Mouse (Mus musculus) midbrain, postnatal 0 days (tissue): ENCODE results near the gene Padi6. TPM values are rescaled to one million over a fixed set of nuclear protein-coding genes. Genes with fewer than 3 reads are reported as not detected.

Experiments used
- ATAC-seq: fragments of 200-750 bp; cut with Nextera tagmentation; 2 replicates; pipeline ENCODE4 v1.8.0; 2017; ENCODE audit warnings: moderate number of reproducible peaks, mild to moderate bottlenecking, moderate TSS enrichment, moderate library complexity; ENCODE audit not compliant: low FRiP score
- DNase-seq: peaks from one replicate; pipeline ENCODE4 v3.0.0-alpha.2; 2015; ENCODE audit warnings: low spot score
- H3K27ac ChIP-seq: fragments of 300-500 bp; sonication (generic); 2 replicates; pipeline ENCODE4 v1.5.1; 2014; ENCODE audit warnings: low read depth, mild to moderate bottlenecking, low read length, mixed read lengths
- H3K27me3 ChIP-seq: fragments of 300-500 bp; sonication (generic); 2 replicates; pipeline ENCODE4 v1.6.1; 2014; ENCODE audit warnings: low read length, control low read depth, mixed read lengths; ENCODE audit not compliant: insufficient read depth
- H3K36me3 ChIP-seq: fragments of 300-500 bp; sonication (generic); 2 replicates; pipeline ENCODE4 v1.6.1; 2014; ENCODE audit warnings: low read length, control low read depth, mixed read lengths; ENCODE audit not compliant: insufficient read depth
- H3K4me1 ChIP-seq: fragments of 300-500 bp; sonication (generic); 2 replicates; pipeline ENCODE4 v1.6.1; 2014; ENCODE audit warnings: mild to moderate bottlenecking, control low read depth, antibody characterized with exemption, low read length, mixed read lengths; ENCODE audit not compliant: insufficient read depth
- H3K4me2 ChIP-seq: fragments of 300-500 bp; sonication (generic); 2 replicates; pipeline ENCODE4 v1.6.1; 2014; ENCODE audit warnings: low read depth, mild to moderate bottlenecking, low read length, mixed read lengths; ENCODE audit not compliant: poor library complexity, severe bottlenecking
- H3K4me3 ChIP-seq: fragments of 300-500 bp; sonication (generic); 2 replicates; pipeline ENCODE4 v1.5.1; 2014; ENCODE audit warnings: low read depth, mild to moderate bottlenecking, low read length, moderate library complexity
- H3K9ac ChIP-seq: fragments of 300-500 bp; sonication (generic); replicated peaks from 2 replicates; pipeline ENCODE4 v1.6.1; 2014; ENCODE audit warnings: mild to moderate bottlenecking, low read length, moderate library complexity, mixed read lengths; ENCODE audit not compliant: poor library complexity, severe bottlenecking
- H3K9me3 ChIP-seq: fragments of 300-500 bp; sonication (generic); 2 replicates; pipeline ENCODE4 v1.6.1; 2016; ENCODE audit warnings: low read length, control low read depth
- CTCF ChIP-seq: IDR thresholded peaks from 2 replicates; pipeline ENCODE4 v1.5.1; 2016; ENCODE audit warnings: antibody characterized with exemption, mild to moderate bottlenecking
- WGBS: fragments of 180-500 bp; shearing (Covaris S2); extraction: QIAGEN DNeasy Blood & Tissue Kit; methylation state at CpG from one replicate; pipeline ENCODE4 v1.1.7; 2014; 5-methylcytosine and 5-hydroxymethylcytosine counted together
- polyA plus RNA-seq: library from polyadenylated mRNA; unstranded; fragments of >200 nt; fragmentation: Nextera tagmentation; extraction: Ambion mirVana; gene quantifications from 2 replicates; pipeline ENCODE4 v1.2.1, GENCODE M21; 2015
- total RNA-seq: library from RNA; depleted of rRNA; stranded (reverse); fragments of >200 nt; gene quantifications from 2 replicates; pipeline ENCODE4 v1.2.3, GENCODE M21; 2014

Gene Padi6
- total and polyA plus RNA-seq, 2 experiments from 2014 or later, result 0.10 TPM; not detected in 1

DNA sequence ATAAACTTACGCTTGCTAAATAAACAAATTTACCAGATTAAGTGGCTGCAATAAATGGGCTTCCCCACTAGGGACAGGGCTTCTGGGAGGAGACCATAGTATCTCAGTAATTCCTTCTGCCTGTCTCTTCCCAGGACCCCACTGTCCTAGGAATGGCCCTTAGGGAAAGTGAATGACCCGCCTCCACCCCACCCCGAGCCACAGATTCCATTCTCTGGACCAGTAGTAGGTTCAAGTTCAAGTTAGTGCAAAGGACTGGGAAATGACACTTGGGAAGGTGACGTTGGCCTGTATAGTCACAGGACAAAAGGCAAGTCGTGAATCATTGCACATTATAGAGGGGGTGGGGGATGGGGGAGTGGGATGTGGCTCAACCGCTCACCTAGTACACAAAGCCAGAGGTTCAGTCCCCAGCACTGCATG, 57.6 kb downstream of the Padi6 start:
- DNase-seq, result no peak
- H3K9me3 ChIP-seq, result no peaks in the 10 kb centered on the region
- no peak overlapping the region for H3K4me2 ChIP-seq
- no peaks in the 10 kb centered on the region for H3K27me3 ChIP-seq
- TF ChIP-seq CTCF, result peak; percentile 53
- H3K4me1 ChIP-seq, result 0 out of 2 replicates have a peak, but pooled peaks cover 7% of the 10 kb centered on the region
- H3K36me3 ChIP-seq, result no peaks in the 10 kb centered on the region
- H3K4me3 ChIP-seq, result no peak overlapping the region
- H3K9ac ChIP-seq, result no peak overlapping the region
- WGBS, result 54% methylated on average over 6 of the region's 6 CpGs
- no peak overlapping the region for H3K27ac ChIP-seq
- ATAC-seq, result no peak

- H3K4me1 ChIP-seq, result 0 out of 2 replicates have a peak, but pooled peaks cover 7% of the 10 kb centered on the region
- no peaks in the 10 kb centered on the region for H3K36me3 ChIP-seq
- no peaks in the 10 kb centered on the region for H3K27me3 ChIP-seq
- no peak overlapping the region for H3K9ac ChIP-seq
- DNase-seq (peak; percentile 34), ATAC-seq (no peak)
- no peaks in the 10 kb centered on the region for H3K9me3 ChIP-seq
- H3K4me2 ChIP-seq, result peak overlapping the region; percentile 24; the same call in 1 of the 2 replicates
- no peak overlapping the region for H3K4me3 ChIP-seq
- H3K27ac ChIP-seq, result no peak overlapping the region
- no peak for TF ChIP-seq CTCF
- WGBS, result 11% methylated on average over 16 of the region's 16 CpGs
These were observed 58.1 kb downstream of the Padi6 start for GRCm38 (mm10) chr4:140684141-140684871.

DNA sequence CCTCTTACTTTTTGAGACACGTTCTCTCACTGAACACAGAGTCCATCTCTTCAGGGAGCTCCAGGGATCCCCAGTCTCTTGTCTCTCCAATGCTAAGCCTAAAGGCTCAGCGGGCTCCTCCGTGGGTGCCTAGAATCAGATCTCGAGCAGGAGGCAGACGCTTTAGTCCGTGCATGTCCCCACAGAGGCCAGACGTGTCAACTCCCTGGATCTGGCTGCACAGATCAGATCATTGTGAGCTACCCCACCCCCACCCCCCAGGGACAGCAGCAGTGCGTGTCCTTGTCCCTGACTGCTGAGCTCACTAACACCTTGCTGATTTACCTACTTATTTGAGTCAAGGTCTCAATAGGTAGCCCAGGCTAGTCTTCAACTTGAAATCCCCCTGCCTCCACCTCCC, 58.8 kb downstream of the Padi6 start:
- H3K27ac ChIP-seq, result no peak overlapping the region
- H3K4me1 ChIP-seq, result 0 out of 2 replicates have a peak, but pooled peaks cover 7% of the 10 kb centered on the region
- WGBS, result 30% methylated on average over 8 of the region's 8 CpGs
- TF ChIP-seq CTCF, result no peak
- no peak overlapping the region for H3K9ac ChIP-seq
- H3K4me3 ChIP-seq, result no peak overlapping the region
- no peaks in the 10 kb centered on the region for H3K9me3 ChIP-seq
- DNase-seq (no peak), ATAC-seq (no peak)
- H3K4me2 ChIP-seq, result no peak overlapping the region
- no peaks in the 10 kb centered on the region for H3K27me3 ChIP-seq
- H3K36me3 ChIP-seq, result no peaks in the 10 kb centered on the region

DNA sequence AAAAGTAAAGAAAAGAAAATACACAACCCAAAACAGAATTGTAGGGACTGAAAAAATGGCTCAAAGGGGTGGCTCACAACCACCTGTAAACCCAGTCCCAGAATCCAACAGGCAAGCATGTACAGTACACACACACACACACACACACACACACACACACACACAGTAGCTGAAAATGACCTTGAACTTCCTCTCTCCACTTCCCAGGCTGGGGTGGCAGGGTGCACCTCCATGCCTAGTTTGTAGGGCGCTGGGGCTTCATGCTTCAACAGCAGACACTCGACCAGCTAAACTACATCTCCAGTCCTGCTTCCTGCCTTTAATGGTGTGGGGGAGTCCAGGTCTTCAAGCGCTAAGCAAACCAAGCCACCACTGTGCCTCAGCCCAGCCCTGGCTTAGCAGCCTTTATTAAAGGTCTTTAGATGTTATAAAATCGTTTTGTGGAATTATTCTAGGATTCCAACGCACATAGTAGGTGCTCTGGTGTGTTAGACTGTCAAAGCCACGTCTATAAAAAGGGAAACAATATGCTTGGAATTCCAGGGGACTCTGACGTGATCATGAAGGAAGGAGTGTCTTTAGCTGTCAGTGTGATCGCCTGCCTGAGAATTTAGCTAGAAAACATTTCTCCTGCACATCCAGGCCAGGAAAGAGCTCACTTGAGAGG, 61.6 kb downstream of the Padi6 start:
- no peaks in the 10 kb centered on the region for H3K9me3 ChIP-seq
- H3K9ac ChIP-seq, result no peak overlapping the region
- no peak for ATAC-seq
- H3K4me1 ChIP-seq, result 0 out of 2 replicates have a peak, but pooled peaks cover 7% of the 10 kb centered on the region
- no peak overlapping the region for H3K4me2 ChIP-seq
- H3K4me3 ChIP-seq, result no peak overlapping the region
- DNase-seq, result no peak
- TF ChIP-seq CTCF, result no peak
- WGBS, result 65% methylated on average over 8 of the region's 8 CpGs
- H3K27me3 ChIP-seq, result no peaks in the 10 kb centered on the region
- no peaks in the 10 kb centered on the region for H3K36me3 ChIP-seq
- no peak overlapping the region for H3K27ac ChIP-seq

GRCm38 (mm10) chr4:140679723-140680380, 62.6 kb downstream of the Padi6 start:
- Histone ChIP-seq H3K4me3 (no peak overlapping the region), H3K27ac (no peak overlapping the region), H3K4me1 (0 out of 2 replicates have a peak, but pooled peaks cover 7% of the 10 kb centered on the region), H3K36me3 (no peaks in the 10 kb centered on the region), H3K27me3 (no peaks in the 10 kb centered on the region), H3K9ac (no peak overlapping the region), H3K9me3 (no peaks in the 10 kb centered on the region), H3K4me2 (no peak overlapping the region)
- TF ChIP-seq CTCF, result peak; percentile 83
- DNase-seq, result peak; percentile 83
- 31% methylated on average over 14 of the region's 18 CpGs for WGBS
- no peak for ATAC-seq
